31 mouse cellular contexts compared by ENCODE assay signal in the genomic region with DNA sequence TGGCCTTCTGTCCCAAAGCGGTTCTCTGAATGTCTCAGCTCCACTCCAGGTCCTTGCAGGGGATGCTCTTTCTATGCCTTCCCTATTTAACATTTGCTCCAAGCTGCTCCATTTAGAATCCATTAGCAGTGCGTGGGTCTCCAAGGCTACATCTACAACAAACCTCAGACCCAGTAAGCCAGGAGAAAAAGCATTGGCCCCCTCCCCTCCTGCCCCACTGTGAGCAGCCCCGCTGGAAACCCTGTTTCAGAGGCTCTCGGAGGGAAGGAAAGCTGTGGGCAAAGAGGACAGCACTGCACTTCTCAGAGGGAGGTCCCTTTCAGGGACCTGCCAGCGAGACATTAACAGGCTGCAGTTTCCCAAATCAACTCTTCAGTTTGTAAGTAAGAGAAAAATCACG. TPM values are rescaled to one million over a fixed set of nuclear protein-coding genes. Genes with fewer than 3 reads are reported as not detected.
A peak's percentile ranks its signal among the peaks of the same experiment; 100 is the strongest.
DNase-seq lines count a peak whose midpoint lies in the region; ATAC-seq and TF ChIP-seq lines count a peak whose summit lies in the region.
"Had no signal": no experiment of that assay in that cellular context is flagged by ENCODE, and none has a peak within 500 bp of the region (broad histone marks: within the 10 kb centered on the region; RNA-seq: fewer than 3 reads in every experiment).

No protein-coding gene starts in this region.

- no peak for TF ChIP-seq CTCF in brain, embryonic 14.5 days (IDR thresholded peaks at IDR 0.05; ENCODE audit: borderline replicate concordance, extremely low read depth, insufficient read depth, insufficient read length)
- no peak for TF ChIP-seq CTCF in stomach, postnatal 0 days (IDR thresholded peaks at IDR 0.05; ENCODE audit: low read depth)

- H3K27ac ChIP-seq in heart, embryonic 10.5 days, result peak overlapping the region; percentile 59
- peak overlapping the region; percentile 6; the same call in 1 of the 2 replicates for H3K27ac ChIP-seq in midbrain, embryonic 10.5 days (replicated peaks)
- H3K27ac ChIP-seq in midbrain, embryonic 14.5 days (replicated peaks; ENCODE audit: low read depth, low read length), result no peak overlapping the region
- peak overlapping the region; percentile 40 for H3K27ac ChIP-seq in stomach, postnatal 0 days (replicated peaks)
- H3K27ac ChIP-seq: hindbrain, embryonic 12.5 days; limb, embryonic 13.5 days; lung, embryonic 15.5 days; midbrain, embryonic 12.5 days; neural tube, embryonic 12.5 days had no signal

- H3K9ac ChIP-seq in midbrain, embryonic 14.5 days (replicated peaks; ENCODE audit: low read length), result no peak overlapping the region
- H3K9ac ChIP-seq in stomach, postnatal 0 days (ENCODE audit: low read length), result no peak overlapping the region
- H3K9ac ChIP-seq: hindbrain, embryonic 12.5 days; limb, embryonic 13.5 days; lung, embryonic 15.5 days; midbrain, embryonic 12.5 days; neural tube, embryonic 12.5 days had no signal

- no peak overlapping the region for H3K4me2 ChIP-seq in midbrain, embryonic 14.5 days (ENCODE audit: low read length)
- H3K4me2 ChIP-seq in stomach, postnatal 0 days (replicated peaks; ENCODE audit: low read depth), result no peak overlapping the region
- H3K4me2 ChIP-seq: heart, embryonic 11.5 days; hindbrain, embryonic 12.5 days; limb, embryonic 13.5 days; liver, embryonic 11.5 days; lung, embryonic 15.5 days; midbrain, embryonic 12.5 days; neural tube, embryonic 12.5 days had no signal

- H3K36me3 ChIP-seq in heart, embryonic 10.5 days, result no peaks in the 10 kb centered on the region
- H3K36me3 ChIP-seq in midbrain, embryonic 10.5 days, result no peaks in the 10 kb centered on the region
- H3K36me3 ChIP-seq in midbrain, embryonic 14.5 days (ENCODE audit: control insufficient read depth, insufficient read depth, low read length), result no peaks in the 10 kb centered on the region
- H3K36me3 ChIP-seq in stomach, postnatal 0 days (ENCODE audit: control insufficient read depth, insufficient read depth, low read length), result no peaks in the 10 kb centered on the region
- H3K36me3 ChIP-seq: hindbrain, embryonic 12.5 days; limb, embryonic 13.5 days; lung, embryonic 15.5 days; midbrain, embryonic 12.5 days; neural tube, embryonic 12.5 days had no signal

- H3K9me3 ChIP-seq in heart, embryonic 10.5 days, result no peaks in the 10 kb centered on the region
- no peaks in the 10 kb centered on the region for H3K9me3 ChIP-seq in midbrain, embryonic 10.5 days (replicated peaks)
- no peaks in the 10 kb centered on the region for H3K9me3 ChIP-seq in midbrain, embryonic 14.5 days (ENCODE audit: control insufficient read depth, low read length)
- no peaks in the 10 kb centered on the region for H3K9me3 ChIP-seq in stomach, postnatal 0 days (ENCODE audit: control insufficient read depth, low read length)
- H3K9me3 ChIP-seq: hindbrain, embryonic 12.5 days; limb, embryonic 13.5 days; lung, embryonic 15.5 days; midbrain, embryonic 12.5 days; neural tube, embryonic 12.5 days had no signal

- no peak for DNase-seq in heart, embryonic 10.5 days (ENCODE audit: low spot score)
- DNase-seq in heart, postnatal 36 days, result no peak
- DNase-seq in midbrain, embryonic 10.5 days (ENCODE audit: low spot score), result no peak
- DNase-seq in midbrain, embryonic 14.5 days, result no peak
- peak; percentile 43 for DNase-seq in brain, embryonic 14.5 days (ENCODE audit: low read depth)
- DNase-seq in stomach, postnatal 0 days (ENCODE audit: low spot score), result no peak
- no peak for DNase-seq in gastrocnemius, adult 18-20 months (ENCODE audit: low spot score)
- DNase-seq: adrenal gland, postnatal 25 days; cerebellum, adult 8-10 months; cerebellum, postnatal 36 days; gastrocnemius, postnatal 25 days; heart, adult 11 months; kidney, adult 9 months; kidney, postnatal 10 days; layer of hippocampus, adult 9-11 months; thymus, postnatal 14 days had no signal

- H3K4me1 ChIP-seq in heart, embryonic 10.5 days, result peaks cover 64% of the 10 kb centered on the region
- peaks cover 51% of the 10 kb centered on the region for H3K4me1 ChIP-seq in midbrain, embryonic 10.5 days
- no peaks in the 10 kb centered on the region for H3K4me1 ChIP-seq in midbrain, embryonic 14.5 days (ENCODE audit: control insufficient read depth, insufficient read depth, low read length)
- no peaks in the 10 kb centered on the region; the same call in 1 of the 2 replicates for H3K4me1 ChIP-seq in stomach, postnatal 0 days (replicated peaks; ENCODE audit: control insufficient read depth, insufficient read depth)
- H3K4me1 ChIP-seq: neural tube, embryonic 12.5 days had no signal

- no peak for TF ChIP-seq POLR2A in brain, embryonic 14.5 days (IDR thresholded peaks at IDR 0.05; ENCODE audit: borderline replicate concordance, extremely low read depth, insufficient read depth, insufficient read length, poor library complexity, severe bottlenecking)

- WGBS in heart, embryonic 10.5 days, result 26% methylated on average over 6 of the region's 6 CpGs
- 16% methylated on average over 6 of the region's 6 CpGs for WGBS in midbrain, embryonic 10.5 days
- WGBS in midbrain, embryonic 14.5 days, result 18% methylated on average over 6 of the region's 6 CpGs
- WGBS in stomach, postnatal 0 days, result 38% methylated on average over 6 of the region's 6 CpGs

- intact Hi-C loops in heart, postnatal 36 days (cut with DNase I), result no loop called here

- TF ChIP-seq EP300 in stomach, postnatal 0 days (optimal IDR thresholded peaks at IDR 0.05), result no peak

- H3K4me3 ChIP-seq in heart, embryonic 10.5 days, result no peak overlapping the region
- H3K4me3 ChIP-seq in midbrain, embryonic 10.5 days, result no peak overlapping the region
- no peak overlapping the region for H3K4me3 ChIP-seq in midbrain, embryonic 14.5 days (replicated peaks; ENCODE audit: low read depth, low read length)
- H3K4me3 ChIP-seq in stomach, postnatal 0 days (ENCODE audit: low read depth, low read length), result no peak overlapping the region
- H3K4me3 ChIP-seq: hindbrain, embryonic 12.5 days; limb, embryonic 13.5 days; lung, embryonic 15.5 days; midbrain, embryonic 12.5 days; neural tube, embryonic 12.5 days had no signal

- 0 out of 2 replicates have a peak, but pooled peaks cover 10% of the 10 kb centered on the region for H3K27me3 ChIP-seq in heart, embryonic 10.5 days (ENCODE audit: insufficient read depth, poor library complexity, severe bottlenecking)
- H3K27me3 ChIP-seq in midbrain, embryonic 10.5 days (ENCODE audit: low read depth, poor library complexity, severe bottlenecking), result peaks cover 21% of the 10 kb centered on the region
- H3K27me3 ChIP-seq in midbrain, embryonic 14.5 days (ENCODE audit: control insufficient read depth, insufficient read depth, low read length), result no peaks in the 10 kb centered on the region
- H3K27me3 ChIP-seq in stomach, postnatal 0 days (ENCODE audit: control insufficient read depth, insufficient read depth, low read length), result no peaks in the 10 kb centered on the region
- H3K27me3 ChIP-seq: limb, embryonic 13.5 days; lung, embryonic 15.5 days; neural tube, embryonic 12.5 days had no signal

- ATAC-seq in midbrain, embryonic 14.5 days (ENCODE audit: low FRiP score, low TSS enrichment), result no peak
- ATAC-seq in stomach, postnatal 0 days (ENCODE audit: low FRiP score, low TSS enrichment), result no peak
- ATAC-seq: CD4-positive, CD25-positive, alpha-beta regulatory T cell, adult 4 months; forebrain, embryonic 14.5 days; intestine, postnatal 0 days had no signal

RNA-seq across cellular contexts. Expression of a gene that starts 47.8 kb away (rescaled TPM):
- not detected in 2 replicates for polyA plus RNA-seq in heart, embryonic 10.5 days (2016; fragmentation: Nextera tagmentation; extraction: Ambion mirVana)
- total RNA-seq in heart, postnatal 36 days (2021), result not detected
- polyA plus RNA-seq in midbrain, embryonic 10.5 days (2016; fragmentation: Nextera tagmentation; extraction: Ambion mirVana), result not detected in 2 replicates
- polyA plus RNA-seq in midbrain, embryonic 14.5 days (2014; fragmentation: Nextera tagmentation; extraction: Ambion mirVana), result not detected in 2 replicates
- polyA plus RNA-seq in brain, embryonic 14.5 days (2012; rRNA removed), result 0.06 and 0.12 TPM in 2 replicates
- polyA plus RNA-seq in stomach, postnatal 0 days (2015; fragmentation: Nextera tagmentation; extraction: Ambion mirVana), result 0.12 and 0.24 TPM in 2 replicates
- total RNA-seq in gastrocnemius, adult 18-20 months (2021), result not detected
- total RNA-seq: adrenal gland, adult 18-20 months; adrenal gland, postnatal 25 days; gastrocnemius, postnatal 25 days; megakaryocyte progenitor cell, adult 5-6 weeks had no signal
- polyA plus RNA-seq: CD4-positive, CD25-positive, alpha-beta regulatory T cell, adult 4 months; heart, embryonic 11.5 days; heart, postnatal 0 days; hindbrain, embryonic 12.5 days; limb, embryonic 13.5 days; liver, embryonic 11.5 days; liver, embryonic 16.5 days; lung, embryonic 15.5 days; midbrain, embryonic 12.5 days; neural tube, embryonic 12.5 days; urinary bladder, adult 2 months had no signal
